Mouse (Mus musculus): ENCODE measurements around the gene Trim30a. TPM values are rescaled to one million over a fixed set of nuclear protein-coding genes. Genes with fewer than 3 reads are reported as not detected.
A peak's percentile ranks its signal among the peaks of the same experiment; 100 is the strongest.
"Not testable (repeated sequence)": the region's sequence is repeated elsewhere in the genome, so short reads cannot be mapped to it uniquely, and the experiment has no call there.

Gene Trim30a
- total RNA-seq (2021), result 1 to 10 TPM; 5.1 to 6.6 TPM
- 2.1 and 2.8 TPM in 2 replicates for polyA plus RNA-seq (2012; rRNA removed)
- long read RNA-seq, result 0 reads

GRCm38 (mm10) chr7:104465065-104465744, at the start of gene Trim30a:
Trim30a (minus strand) TSS chr7:104465193.
- DNase-seq, result peak; percentile 28

GRCm38 (mm10) chr7:104507421-104508065, 42.5 kb upstream of the Trim30a start, which contains the start of gene Trim30d:
Trim30d (minus strand) TSS chr7:104507849.
- DNase-seq, result peak; percentile 33

- DNase-seq, result peak; percentile 80
These were observed 36.8 kb upstream of the Trim30a start for GRCm38 (mm10) chr7:104501589-104502371.

GRCm38 (mm10) chr7:104501186-104501585, 36.2 kb upstream of the Trim30a start:
- peak; percentile 27 for DNase-seq

DNA sequence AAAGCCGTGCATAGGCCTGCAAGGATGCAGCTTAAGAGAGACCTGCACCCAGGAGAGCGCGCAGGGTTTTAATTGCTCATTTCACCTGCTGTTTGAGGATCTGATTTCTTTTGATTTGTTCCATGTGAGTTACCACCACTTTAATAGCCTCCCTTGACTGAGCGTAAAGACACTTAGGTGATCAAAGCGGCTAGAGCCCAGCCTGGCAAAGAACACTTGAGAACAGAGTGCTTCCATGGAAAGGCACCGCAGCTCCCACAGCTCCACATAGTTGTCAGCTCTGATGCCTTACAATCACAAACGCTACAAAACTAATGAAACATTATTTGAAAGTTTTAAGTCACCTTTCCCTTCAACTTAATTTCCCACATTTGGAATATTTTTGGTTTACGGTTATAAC, 34.5 kb upstream of the Trim30a start:
- not testable (repeated sequence) for DNase-seq

- peak; percentile 32 for DNase-seq
These were observed 18.9 kb downstream of the Trim30a start for GRCm38 (mm10) chr7:104445961-104446645.

- no peak for DNase-seq
These were observed 60.5 kb downstream of the Trim30a start for GRCm38 (mm10) chr7:104404460-104404950.

DNA sequence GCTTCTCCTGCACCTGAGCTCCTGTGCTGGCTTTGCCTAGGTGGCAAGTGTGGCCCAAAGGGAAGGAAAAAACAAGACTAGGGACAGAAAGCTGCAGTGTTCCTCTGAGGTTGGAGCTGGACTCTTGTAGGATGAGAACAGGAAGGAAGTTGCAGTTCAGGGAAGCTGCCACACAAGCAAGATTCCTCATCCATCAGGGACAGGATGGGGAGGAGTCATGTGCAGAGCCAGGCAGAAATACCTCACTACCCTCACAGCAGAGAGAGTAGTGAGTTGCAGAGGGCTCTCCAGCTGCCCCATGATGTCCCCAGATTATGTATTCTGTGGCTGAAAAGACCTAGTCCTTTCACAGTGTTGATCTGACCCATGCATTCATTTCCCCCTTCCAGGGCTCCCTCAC, 63.9 kb downstream of the Trim30a start:
- no peak for DNase-seq

DNA sequence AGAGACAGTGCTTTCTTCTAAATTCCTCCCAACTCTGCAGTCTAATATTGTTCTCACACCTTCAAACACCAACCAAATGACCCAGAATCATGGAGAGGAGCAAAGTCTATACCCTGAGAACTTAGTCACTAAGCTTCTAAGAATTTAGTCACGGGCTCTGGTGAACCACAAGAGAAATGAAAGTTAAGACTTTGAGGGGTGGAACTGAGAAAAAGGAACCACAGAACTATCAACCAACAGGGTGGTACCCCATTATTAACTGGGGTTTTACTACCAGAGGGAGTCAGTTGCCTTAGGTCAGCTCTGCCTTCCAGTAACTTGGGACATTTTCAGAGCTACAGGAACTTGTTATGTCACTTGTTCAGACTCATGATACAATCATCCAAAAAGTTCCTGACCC, 64.3 kb downstream of the Trim30a start, which contains the start of gene Trim30c:
Trim30c (minus strand) TSS at position 140 of the 400 bp plus-strand sequence.
- DNase-seq, result no peak

- no peak for DNase-seq
These were observed 66.5 kb downstream of the Trim30a start for GRCm38 (mm10) chr7:104398492-104398891.

GRCm38 (mm10) chr7:104369736-104370414, 95.1 kb downstream of the Trim30a start, which contains the start of gene Trim30b:
Trim30b (minus strand) TSS chr7:104369884.
- peak; percentile 12 for DNase-seq

- DNase-seq, result no peak
These were observed 98.7 kb downstream of the Trim30a start for GRCm38 (mm10) chr7:104366339-104366738.

Other genes starting within 250 kb of the Trim30a start
- gene Trim6, start 246.4 kb downstream of the Trim30a start, total RNA-seq (2021), result under 1 TPM; 0.12 to 0.66 TPM
- 0.09 and 0.36 TPM in 2 replicates for gene Trim6, start 246.4 kb downstream of the Trim30a start, polyA plus RNA-seq (2012; rRNA removed)
- gene Trim34a, start 220.7 kb downstream of the Trim30a start, total RNA-seq (2021), result 1 to 10 TPM; 6.5 to 6.8 TPM
- gene Trim34a, start 220.7 kb downstream of the Trim30a start, polyA plus RNA-seq (2012; rRNA removed), result 4.0 and 4.6 TPM in 2 replicates
- gene Trim5, start 177.1 kb downstream of the Trim30a start, total RNA-seq (2021), result 1 to 10 TPM; 3.5 to 3.8 TPM
- gene Trim5, start 177.1 kb downstream of the Trim30a start, polyA plus RNA-seq (2012; rRNA removed), result 0.22 and 0.47 TPM in 2 replicates
- gene Trim12a, start 149.7 kb downstream of the Trim30a start, total RNA-seq (2021), result 10 to 100 TPM in 1 of 2 experiments, 1 to 10 TPM in 1; 9.1 to 12.5 TPM
- gene Trim12a, start 149.7 kb downstream of the Trim30a start, polyA plus RNA-seq (2012; rRNA removed), result 1.4 and 1.7 TPM in 2 replicates
- gene Trim34b, start 135.7 kb downstream of the Trim30a start, total RNA-seq (2021), result under 1 TPM; 0.38 to 0.46 TPM
- 0.54 and 1.7 TPM in 2 replicates for gene Trim34b, start 135.7 kb downstream of the Trim30a start, polyA plus RNA-seq (2012; rRNA removed)
- gene Trim12c, start 111.8 kb downstream of the Trim30a start, total RNA-seq (2021), result 1 to 10 TPM; 9.2 to 9.8 TPM
- 2.0 and 2.2 TPM in 2 replicates for gene Trim12c, start 111.8 kb downstream of the Trim30a start, polyA plus RNA-seq (2012; rRNA removed)
- under 1 TPM; 0.09 to 0.17 TPM for gene Trim30b, start 95.3 kb downstream of the Trim30a start, total RNA-seq (2021)
- gene Trim30b, start 95.3 kb downstream of the Trim30a start, polyA plus RNA-seq (2012; rRNA removed), result not detected in 2 replicates
- gene Trim30c, start 64.4 kb downstream of the Trim30a start, total RNA-seq (2021), result not detected
- not detected in 2 replicates for gene Trim30c, start 64.4 kb downstream of the Trim30a start, polyA plus RNA-seq (2012; rRNA removed)
- 1 to 10 TPM; 5.9 TPM for gene Trim30d, start 42.7 kb upstream of the Trim30a start, total RNA-seq (2021)
- 1.8 and 2.4 TPM in 2 replicates for gene Trim30d, start 42.7 kb upstream of the Trim30a start, polyA plus RNA-seq (2012; rRNA removed)
- not detected for gene Olfr651, start 84.9 kb upstream of the Trim30a start, total RNA-seq (2021)
- not detected in 2 replicates for gene Olfr651, start 84.9 kb upstream of the Trim30a start, polyA plus RNA-seq (2012; rRNA removed)
- gene Olfr652, start 95.7 kb upstream of the Trim30a start, total RNA-seq (2021), result not detected
- not detected in 2 replicates for gene Olfr652, start 95.7 kb upstream of the Trim30a start, polyA plus RNA-seq (2012; rRNA removed)
- not detected for gene Olfr653, start 112.1 kb upstream of the Trim30a start, total RNA-seq (2021)
- not detected in 2 replicates for gene Olfr653, start 112.1 kb upstream of the Trim30a start, polyA plus RNA-seq (2012; rRNA removed)
- gene Olfr654, start 121.8 kb upstream of the Trim30a start, total RNA-seq (2021), result not detected
- gene Olfr654, start 121.8 kb upstream of the Trim30a start, polyA plus RNA-seq (2012; rRNA removed), result not detected in 2 replicates
- not detected for gene Olfr655, start 136.6 kb upstream of the Trim30a start, total RNA-seq (2021)
- not detected in 2 replicates for gene Olfr655, start 136.6 kb upstream of the Trim30a start, polyA plus RNA-seq (2012; rRNA removed)
- not detected for gene Olfr656, start 148.8 kb upstream of the Trim30a start, total RNA-seq (2021)
- not detected in 2 replicates for gene Olfr656, start 148.8 kb upstream of the Trim30a start, polyA plus RNA-seq (2012; rRNA removed)
- not detected for gene Olfr657, start 159.6 kb upstream of the Trim30a start, total RNA-seq (2021)
- gene Olfr657, start 159.6 kb upstream of the Trim30a start, polyA plus RNA-seq (2012; rRNA removed), result not detected in 2 replicates
- gene Olfr658, start 182.1 kb upstream of the Trim30a start, total RNA-seq (2021), result not detected
- not detected in 2 replicates for gene Olfr658, start 182.1 kb upstream of the Trim30a start, polyA plus RNA-seq (2012; rRNA removed)
- gene Olfr659, start 201.6 kb upstream of the Trim30a start, total RNA-seq (2021), result not detected
- gene Olfr659, start 201.6 kb upstream of the Trim30a start, polyA plus RNA-seq (2012; rRNA removed), result not detected in 2 replicates
- not detected for gene Olfr661, start 221.3 kb upstream of the Trim30a start, total RNA-seq (2021)
- gene Olfr661, start 221.3 kb upstream of the Trim30a start, polyA plus RNA-seq (2012; rRNA removed), result not detected in 2 replicates

Measured in adrenal gland, adult 2 months (tissue).